Mouse (Mus musculus): ENCODE data around the gene Mta3.
"Not testable (repeated sequence)": the region's sequence is repeated elsewhere in the genome, so short reads cannot be mapped to it uniquely, and the experiment has no call there.

Mta3 gene

GRCm38 (mm10) chr17:83849717-83850116, 143.8 kb downstream of the Mta3 start:
- no peak for DNase-seq (ENCODE audit: extremely low spot score)

- DNase-seq (ENCODE audit: extremely low spot score), result peak; percentile 91
Observed at GRCm38 (mm10) chr17:83850458-83850857, 144.5 kb downstream of the Mta3 start.

DNA sequence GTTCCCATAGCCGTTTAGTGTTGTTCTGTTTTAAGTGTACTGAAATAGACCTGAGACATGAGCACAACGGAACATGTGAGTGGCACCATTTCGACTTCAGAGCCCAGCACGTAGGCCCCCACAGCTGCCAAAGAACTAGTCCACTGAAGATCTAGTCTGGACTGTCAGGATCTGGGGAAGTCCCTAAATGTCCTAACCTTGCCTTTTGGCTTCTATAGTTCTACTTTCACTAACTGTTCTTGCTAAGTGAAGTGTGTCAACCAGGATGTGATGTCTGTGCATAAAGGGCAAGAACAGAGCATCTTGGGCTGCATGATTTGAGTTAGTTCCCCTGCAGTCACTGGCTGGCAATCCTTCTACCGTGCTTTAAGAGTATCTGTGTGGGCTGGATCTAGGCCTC, 144.9 kb downstream of the Mta3 start:
- DNase-seq (ENCODE audit: extremely low spot score), result no peak

- no peak for DNase-seq (ENCODE audit: extremely low spot score)
Observed at GRCm38 (mm10) chr17:83853831-83854230, 147.9 kb downstream of the Mta3 start.

DNA sequence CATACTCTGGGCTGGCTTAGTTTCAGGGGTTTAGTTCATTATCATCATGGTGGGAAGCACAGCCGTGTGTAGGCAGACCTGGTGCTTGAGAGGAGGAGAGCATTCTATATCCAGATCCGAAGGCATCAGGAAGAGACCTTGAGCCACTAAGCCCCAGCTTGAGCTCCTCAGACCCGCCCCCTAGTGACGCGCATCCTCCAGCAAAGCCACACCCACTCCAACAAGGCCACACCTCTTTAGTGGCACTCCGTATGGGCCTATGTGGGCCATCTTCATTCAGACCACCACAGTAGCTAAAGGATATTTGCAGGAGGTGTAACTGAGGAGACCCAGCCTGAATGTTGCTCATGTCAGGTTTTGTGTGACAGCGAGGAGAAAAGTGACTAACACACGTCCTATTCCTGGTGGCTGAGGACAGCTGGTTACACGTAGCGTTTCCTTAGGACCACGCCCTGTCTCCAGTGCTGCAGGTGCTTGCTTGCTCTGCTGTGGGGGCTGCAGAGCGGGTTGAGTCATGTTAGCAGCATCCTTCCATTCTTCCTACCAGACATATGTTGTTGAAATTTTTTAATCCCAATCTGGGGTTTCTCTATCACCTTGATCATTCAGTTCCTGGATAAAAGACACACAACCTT, 148.4 kb downstream of the Mta3 start:
- DNase-seq (ENCODE audit: extremely low spot score), result peak; percentile 57

DNA sequence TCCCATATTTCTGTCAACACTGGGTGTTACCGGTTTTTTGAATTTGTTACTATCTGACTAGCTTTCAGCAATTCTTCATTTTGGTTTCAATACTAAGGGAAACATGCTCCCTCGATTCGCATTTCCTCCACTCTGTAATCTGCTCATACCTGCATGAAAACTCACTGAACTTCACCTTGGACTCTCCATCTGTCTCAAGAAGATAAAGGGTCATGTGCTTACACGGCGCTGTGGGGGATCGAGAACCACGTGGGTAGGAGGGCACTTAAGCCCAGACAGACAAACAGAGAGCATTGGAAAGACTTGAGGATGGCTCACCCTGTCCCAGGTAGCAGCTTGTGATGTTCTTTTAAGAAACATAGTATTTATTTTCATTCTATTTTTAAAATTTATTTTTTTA, 152.4 kb downstream of the Mta3 start:
- DNase-seq (ENCODE audit: extremely low spot score), result no peak

GRCm38 (mm10) chr17:83859639-83860038, 153.7 kb downstream of the Mta3 start:
- DNase-seq (ENCODE audit: extremely low spot score), result no peak

GRCm38 (mm10) chr17:83860224-83860623, 154.3 kb downstream of the Mta3 start:
- DNase-seq (ENCODE audit: extremely low spot score), result no peak

DNA sequence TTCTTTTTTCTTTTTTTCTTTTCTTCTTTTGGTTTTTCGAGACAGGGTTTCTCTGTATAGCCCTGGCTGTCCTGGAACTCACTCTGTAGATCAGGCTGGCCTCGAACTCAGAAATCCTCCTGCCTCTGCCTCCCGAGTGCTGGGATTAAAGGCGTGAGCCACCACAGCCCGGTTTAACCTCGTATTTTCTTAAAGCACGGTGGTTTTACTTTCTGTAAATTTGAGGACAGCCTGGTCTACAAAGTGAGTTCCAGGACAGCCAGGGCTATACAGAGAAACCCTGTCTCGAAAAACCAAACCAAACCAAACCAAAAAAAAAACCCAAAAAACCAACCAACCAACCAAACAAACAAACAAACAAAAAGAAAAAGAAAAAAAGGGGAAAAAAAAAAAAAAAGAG, 155.0 kb downstream of the Mta3 start:
- DNase-seq (ENCODE audit: extremely low spot score), result not testable (repeated sequence)

DNA sequence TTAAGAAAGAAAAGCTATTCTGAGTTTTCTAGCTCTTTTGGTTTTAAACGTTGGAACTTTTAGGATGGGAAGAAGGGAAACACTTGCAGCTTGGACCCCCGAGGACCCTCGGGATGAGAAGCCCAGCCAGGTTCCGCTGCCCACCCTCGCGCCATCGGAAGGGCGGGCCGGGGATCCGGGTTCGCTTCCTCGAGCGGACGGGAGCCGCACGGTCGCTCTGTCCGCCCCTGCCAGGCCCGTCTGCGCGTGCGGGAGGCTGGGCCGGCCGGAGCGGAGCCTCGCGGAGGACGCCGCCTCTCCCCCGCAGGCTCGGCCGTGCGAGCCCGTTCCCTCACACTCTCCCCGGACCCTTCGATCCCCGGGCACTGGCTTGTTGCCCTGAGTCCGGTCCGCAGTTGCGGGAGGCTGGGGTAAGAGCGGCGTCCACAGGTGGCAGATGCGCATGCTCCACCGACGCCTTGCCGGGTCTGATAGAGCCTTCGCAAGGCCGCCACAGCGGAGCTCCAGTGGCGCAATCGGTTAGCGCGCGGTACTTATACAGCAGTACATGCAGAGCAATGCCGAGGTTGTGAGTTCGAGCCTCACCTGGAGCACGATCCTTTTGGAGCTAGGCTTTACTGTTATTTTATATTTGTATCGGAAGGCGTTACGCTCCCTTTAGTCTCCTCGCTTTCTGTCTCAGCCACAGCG, 155.6 kb downstream of the Mta3 start:
- DNase-seq (ENCODE audit: extremely low spot score), result peak; percentile 100

DNA sequence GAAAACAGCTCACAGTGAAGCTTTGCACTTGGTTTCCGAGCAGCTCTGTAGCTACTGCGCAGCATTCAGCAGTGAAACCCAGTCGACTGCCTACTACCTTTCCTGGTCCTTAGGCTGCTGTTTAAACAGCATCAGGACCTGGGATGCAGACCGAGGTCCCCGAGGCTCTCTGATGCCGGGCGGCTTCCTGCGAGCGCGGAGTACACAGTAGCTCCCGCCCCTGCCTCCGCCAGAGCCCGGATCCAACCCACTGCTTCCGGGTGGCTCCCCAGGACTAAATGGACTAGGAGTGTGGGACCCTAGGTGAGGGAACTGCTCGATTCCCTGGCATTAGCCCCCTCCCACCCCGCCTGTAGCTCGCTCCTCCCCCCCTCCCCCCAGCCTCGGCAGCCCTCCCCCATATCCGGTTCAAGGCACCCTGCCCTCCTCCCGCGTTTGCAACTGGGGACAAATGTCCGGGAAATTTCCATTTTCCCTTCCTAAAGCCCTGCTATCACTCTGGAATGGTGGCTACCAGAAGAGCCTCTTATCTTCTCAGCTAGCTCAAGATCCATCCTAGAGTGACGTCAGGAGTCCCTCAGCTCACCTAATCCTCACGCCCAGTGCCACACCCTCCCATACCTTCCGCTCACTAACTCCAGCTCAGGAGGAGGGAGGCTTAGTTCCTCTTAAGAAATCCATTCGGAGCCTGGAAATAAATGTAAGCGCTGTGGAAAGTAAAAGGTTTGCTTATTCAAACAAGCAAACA, 156.3 kb downstream of the Mta3 start:
- DNase-seq (ENCODE audit: extremely low spot score), result no peak

DNA sequence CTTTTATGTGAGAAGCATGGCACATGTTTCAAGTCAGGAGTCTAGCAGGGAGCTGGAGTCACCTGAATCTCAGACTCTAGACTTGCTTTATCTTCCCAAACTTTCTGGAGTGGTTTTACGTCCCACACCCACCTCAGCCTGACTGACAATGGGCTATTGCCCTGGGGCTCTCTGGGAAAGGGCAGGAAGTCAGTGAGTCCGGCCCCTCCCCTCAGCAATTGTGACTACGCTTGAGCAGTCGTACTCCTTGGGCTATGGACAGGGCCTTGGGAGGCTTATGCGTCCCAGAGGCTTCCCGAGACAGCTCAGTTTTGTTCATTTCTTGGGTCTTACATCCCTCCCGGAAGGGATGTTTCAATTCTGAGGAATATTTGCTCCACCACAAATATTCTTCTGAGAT, 159.4 kb downstream of the Mta3 start:
- DNase-seq (ENCODE audit: extremely low spot score), result no peak

GRCm38 (mm10) chr17:83866582-83866981, 160.6 kb downstream of the Mta3 start:
- peak; percentile 70 for DNase-seq (ENCODE audit: extremely low spot score)

- no peak for DNase-seq (ENCODE audit: extremely low spot score)
Observed at GRCm38 (mm10) chr17:83870385-83870784, 164.4 kb downstream of the Mta3 start.
